Mouse (Mus musculus) thymus, adult 2 months (tissue): ENCODE measurements around the gene Slc13a2.

ENCODE experiments used
- CTCF ChIP-seq: fragments of 200-500 bp; IDR thresholded peaks from 2 replicates; pipeline ENCODE4 v1.5.1; 2012; ENCODE audit warnings: mild to moderate bottlenecking, control low read depth, low read length, moderate library complexity, borderline replicate concordance; ENCODE audit not compliant: control insufficient read depth, poor library complexity, insufficient read depth; ENCODE audit errors: extremely low read depth
- POLR2A ChIP-seq: fragments of 200-500 bp; IDR thresholded peaks from 2 replicates; pipeline ENCODE4 v1.6.1; 2012; ENCODE audit warnings: mild to moderate bottlenecking, low read length, control low read depth, moderate library complexity; ENCODE audit not compliant: control insufficient read depth, poor library complexity, insufficient read depth; ENCODE audit errors: extremely low read depth

GRCm38 (mm10) chr11:78385776-78386175 lies 36.2 kb downstream of the Slc13a2 start:
- no peak for TF ChIP-seq CTCF
- no peak for TF ChIP-seq POLR2A
